Mouse (Mus musculus) right cerebral cortex, postnatal 10 days (tissue): ENCODE results near the gene Zic1.

Source experiments
- DNase-seq, 2 experiments: peaks; one replicate each; pipeline ENCODE4 v3.0.0; 2021; ENCODE audit warnings: low spot score in 2 of 2

Gene Zic1

DNA sequence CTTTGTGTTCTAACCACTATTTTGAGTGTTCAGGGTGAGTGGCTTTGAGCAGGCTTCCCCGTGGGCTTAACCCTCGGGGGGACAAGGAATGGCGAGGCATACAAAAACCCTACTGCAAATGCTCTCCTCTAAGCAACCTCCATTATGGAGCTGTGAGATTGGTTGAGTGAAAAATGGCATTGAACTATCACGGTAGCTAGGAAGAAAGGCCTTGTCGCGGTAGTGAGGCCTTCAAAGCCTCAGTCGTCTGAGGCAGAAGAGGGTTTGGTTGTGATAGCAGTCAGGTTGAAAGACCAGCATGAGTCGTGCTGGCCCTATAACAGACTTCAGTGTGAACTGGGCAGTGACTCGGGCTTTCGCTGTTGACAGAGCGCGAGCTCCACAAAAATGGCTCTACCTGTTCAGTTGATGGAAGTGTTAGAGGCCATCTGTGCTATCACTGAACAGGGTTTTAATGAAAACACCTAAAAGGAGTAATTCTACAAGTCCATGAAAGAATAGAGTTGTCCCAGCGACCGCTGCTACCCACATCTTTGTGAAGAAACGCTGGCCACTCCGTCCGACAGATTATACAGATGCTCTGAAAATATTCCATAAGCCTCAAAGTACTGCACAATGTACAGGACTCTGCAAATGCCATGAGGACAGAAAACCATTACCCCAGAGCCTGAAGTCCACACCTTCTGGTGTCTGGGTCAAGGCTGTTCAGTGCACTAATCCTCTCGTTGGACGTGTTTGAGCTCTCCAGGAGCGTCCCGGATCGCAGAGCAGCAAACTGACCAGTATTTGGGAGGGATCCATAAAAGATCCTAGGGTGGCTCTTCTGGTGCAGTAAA lies 11.0 kb downstream of the Zic1 start:
- no peak for DNase-seq

GRCm38 (mm10) chr9:91353551-91354433 lies 11.8 kb downstream of the Zic1 start:
- DNase-seq: no peak

DNA sequence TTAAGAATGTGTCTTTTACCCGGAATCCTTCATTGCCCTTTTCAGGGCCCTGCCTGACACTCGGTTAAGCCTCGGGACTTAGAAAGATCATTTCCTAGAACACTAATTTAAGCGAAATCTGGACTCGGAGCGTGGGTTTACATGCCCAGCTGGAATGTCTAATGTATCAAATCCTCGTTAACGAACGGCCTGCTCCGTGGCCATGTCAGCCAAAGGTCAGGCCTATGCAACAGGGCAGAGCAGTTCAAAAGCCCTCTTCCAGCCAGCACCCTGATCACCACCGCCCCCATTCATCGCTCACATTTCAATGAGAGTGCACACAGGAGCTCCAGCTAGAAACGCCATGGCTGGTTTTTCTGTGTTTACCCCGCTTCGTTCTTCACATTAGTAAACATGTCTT lies 12.8 kb downstream of the Zic1 start:
- no peak for DNase-seq

- DNase-seq: no peak
Observed at GRCm38 (mm10) chr9:91351961-91352411, 13.6 kb downstream of the Zic1 start.

GRCm38 (mm10) chr9:91351361-91351760 lies 14.2 kb downstream of the Zic1 start:
- DNase-seq: no peak

GRCm38 (mm10) chr9:91350861-91351291 lies 14.7 kb downstream of the Zic1 start:
- DNase-seq: peak in 1 of 2 experiments; percentile 19

DNA sequence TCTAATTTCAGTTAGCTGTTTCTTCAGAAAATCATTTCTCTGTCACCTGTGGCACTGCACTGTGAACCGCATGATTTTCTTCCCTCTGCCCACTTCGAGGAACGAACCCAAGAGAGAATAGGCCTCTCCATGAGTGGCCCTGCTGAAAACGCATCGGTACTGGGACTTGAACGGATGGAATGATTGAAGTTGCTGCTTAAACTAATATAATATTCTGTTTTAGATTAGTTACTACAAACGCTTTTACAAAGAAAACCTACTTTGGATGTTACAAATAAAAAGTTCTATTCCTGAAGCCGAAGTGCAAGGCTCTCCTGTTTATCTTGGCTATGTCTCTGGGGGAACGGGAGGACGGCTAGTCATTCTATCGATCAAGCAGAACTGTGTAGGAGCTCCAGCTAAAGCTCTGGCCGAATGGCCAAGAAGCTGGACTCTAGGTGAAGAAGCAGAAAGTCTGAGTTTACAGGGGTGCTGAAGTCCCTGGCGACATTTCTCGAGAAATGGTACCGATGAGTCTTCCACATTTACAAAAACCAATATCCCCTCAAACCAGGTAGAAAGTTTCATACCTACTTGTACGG lies 15.3 kb downstream of the Zic1 start:
- DNase-seq: no peak

GRCm38 (mm10) chr9:91348746-91349145 lies 16.9 kb downstream of the Zic1 start:
- DNase-seq: no peak

DNA sequence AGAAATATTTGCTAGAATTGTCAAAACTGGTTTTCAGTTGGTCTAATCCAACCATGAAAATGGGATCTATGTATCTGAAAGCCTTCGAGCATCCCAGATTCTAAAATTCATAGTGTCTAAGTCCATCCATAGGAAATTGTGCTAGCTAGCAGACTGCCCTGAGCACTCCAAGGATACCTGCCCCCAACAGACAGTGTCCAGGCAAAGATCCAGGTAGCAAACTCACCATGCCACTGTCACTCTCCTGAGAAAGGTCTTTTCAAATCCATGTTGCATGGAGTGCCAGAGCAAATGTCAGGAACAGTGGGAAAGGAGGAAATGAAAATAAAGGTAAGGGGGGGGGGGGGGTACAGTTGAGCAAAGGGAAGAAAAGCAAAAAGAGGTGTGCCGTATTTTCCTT lies 18.0 kb downstream of the Zic1 start:
- no peak for DNase-seq
